Mouse (Mus musculus) kidney, postnatal 0 days (tissue): ENCODE measurements around the gene Klhl32. TPM values are rescaled to one million over a fixed set of nuclear protein-coding genes. Genes with fewer than 3 reads are reported as not detected.

Source experiments
- ATAC-seq: fragments of 200-750 bp; cut with Nextera tagmentation; replicated peaks from 2 replicates; pipeline ENCODE4 v1.8.0; 2017; ENCODE audit warnings: low read depth, moderate number of reproducible peaks, moderate TSS enrichment, moderate library complexity; ENCODE audit not compliant: low FRiP score
- DNase-seq: peaks from one replicate; pipeline ENCODE4 v3.0.0-alpha.2; 2016; ENCODE audit warnings: low spot score
- H3K27ac ChIP-seq: fragments of 300-500 bp; sonication (generic); 2 replicates; pipeline ENCODE4 v1.5.1; 2014; ENCODE audit warnings: mild to moderate bottlenecking
- H3K27me3 ChIP-seq: fragments of 300-500 bp; sonication (generic); 2 replicates; pipeline ENCODE4 v1.6.1; 2014; ENCODE audit warnings: low read length, mixed read lengths; ENCODE audit not compliant: insufficient read depth
- H3K36me3 ChIP-seq: fragments of 300-500 bp; sonication (generic); 2 replicates; pipeline ENCODE4 v1.6.1; 2014; ENCODE audit warnings: low read length, mixed read lengths; ENCODE audit not compliant: insufficient read depth
- H3K4me1 ChIP-seq: fragments of 300-500 bp; sonication (generic); replicated peaks from 2 replicates; pipeline ENCODE4 v1.6.1; 2014; ENCODE audit warnings: antibody characterized with exemption, low read length, mixed read lengths; ENCODE audit not compliant: insufficient read depth
- H3K4me2 ChIP-seq: fragments of 300-500 bp; sonication (generic); 2 replicates; pipeline ENCODE4 v1.6.1; 2014; ENCODE audit warnings: mild to moderate bottlenecking, low read length, moderate library complexity, mixed read lengths
- H3K4me3 ChIP-seq: fragments of 300-500 bp; sonication (generic); replicated peaks from 2 replicates; pipeline ENCODE4 v1.5.1; 2014; ENCODE audit warnings: low read depth, low read length
- H3K9ac ChIP-seq: fragments of 300-500 bp; sonication (generic); 2 replicates; pipeline ENCODE4 v1.6.1; 2014; ENCODE audit warnings: low read depth, low read length
- H3K9me3 ChIP-seq: fragments of 300-500 bp; sonication (generic); replicated peaks from 2 replicates; pipeline ENCODE4 v1.6.1; 2016; ENCODE audit warnings: low read length, inconsistent platforms, mixed read lengths
- CTCF ChIP-seq: IDR thresholded peaks from 2 replicates; pipeline ENCODE4 v1.5.1; 2016; ENCODE audit warnings: antibody characterized with exemption, low read depth, mild to moderate bottlenecking, moderate library complexity
- WGBS: fragments of 180-500 bp; shearing (Covaris S2); extraction: QIAGEN DNeasy Blood & Tissue Kit; methylation state at CpG from one replicate; pipeline ENCODE4 v1.1.7; 2014; 5-methylcytosine and 5-hydroxymethylcytosine counted together
- polyA plus RNA-seq: library from polyadenylated mRNA; unstranded; fragments of >200 nt; fragmentation: Nextera tagmentation; extraction: Ambion mirVana; gene quantifications from 2 replicates; pipeline ENCODE4 v1.2.1, GENCODE M21; 2015

Gene Klhl32
- polyA plus RNA-seq, 1 experiment from 2014 or later, result 2.4 TPM

- Histone ChIP-seq H3K4me2 (no peak overlapping the region), H3K9me3 (no peaks in the 10 kb centered on the region), H3K4me3 (no peak overlapping the region), H3K27me3 (no peaks in the 10 kb centered on the region), H3K36me3 (no peaks in the 10 kb centered on the region), H3K9ac (no peak overlapping the region), H3K27ac (no peak overlapping the region), H3K4me1 (no peaks in the 10 kb centered on the region)
- TF ChIP-seq CTCF, result no peak
- no peak for ATAC-seq
- 97% methylated on average over 2 of the region's 2 CpGs for WGBS
- DNase-seq, result no peak
Observed at GRCm38 (mm10) chr4:24609564-24609963, 241.4 kb downstream of the Klhl32 start.

- ATAC-seq (no peak), DNase-seq (no peak)
- H3K9ac ChIP-seq, result no peak overlapping the region
- H3K4me2 ChIP-seq, result no peak overlapping the region
- no peak for TF ChIP-seq CTCF
- H3K9me3 ChIP-seq, result no peaks in the 10 kb centered on the region
- H3K4me3 ChIP-seq, result no peak overlapping the region
- H3K4me1 ChIP-seq, result no peaks in the 10 kb centered on the region
- no peak overlapping the region for H3K27ac ChIP-seq
- H3K36me3 ChIP-seq, result no peaks in the 10 kb centered on the region
- no peaks in the 10 kb centered on the region for H3K27me3 ChIP-seq
- WGBS, result 60% methylated on average over 3 of the region's 3 CpGs
Observed at GRCm38 (mm10) chr4:24609085-24609484, 241.8 kb downstream of the Klhl32 start.

GRCm38 (mm10) chr4:24601711-24602110 is 249.2 kb downstream of the Klhl32 start:
- H3K36me3 ChIP-seq, result no peaks in the 10 kb centered on the region
- 94% methylated on average over 6 of the region's 6 CpGs for WGBS
- no peak for DNase-seq

GRCm38 (mm10) chr4:24598637-24599036 is 252.3 kb downstream of the Klhl32 start:
- Histone ChIP-seq H3K27me3 (no peaks in the 10 kb centered on the region), H3K9me3 (no peaks in the 10 kb centered on the region), H3K4me2 (no peak overlapping the region), H3K27ac (no peak overlapping the region), H3K36me3 (no peaks in the 10 kb centered on the region), H3K9ac (no peak overlapping the region), H3K4me1 (no peaks in the 10 kb centered on the region), H3K4me3 (no peak overlapping the region)
- no peak for DNase-seq
- ATAC-seq, result no peak
- WGBS, result 80% methylated on average over 1 of the region's 1 CpGs
- TF ChIP-seq CTCF, result no peak

More at GRCm38 (mm10) chr4:24601711-24602110, 249.2 kb downstream of the Klhl32 start:
- Histone ChIP-seq H3K4me2 (no peak overlapping the region), H3K4me1 (no peaks in the 10 kb centered on the region), H3K9me3 (no peaks in the 10 kb centered on the region), H3K4me3 (no peak overlapping the region), H3K27ac (no peak overlapping the region), H3K27me3 (no peaks in the 10 kb centered on the region), H3K9ac (no peak overlapping the region)
- TF ChIP-seq CTCF, result no peak
- ATAC-seq, result no peak

GRCm38 (mm10) chr4:24596942-24597611 is 253.8 kb downstream of the Klhl32 start:
- no peaks in the 10 kb centered on the region for H3K36me3 ChIP-seq
- TF ChIP-seq CTCF, result 0 out of 2 replicates have a peak, but pooled peaks have one; percentile 21
- H3K4me2 ChIP-seq, result no peak overlapping the region
- no peaks in the 10 kb centered on the region for H3K27me3 ChIP-seq
- H3K27ac ChIP-seq, result no peak overlapping the region
- no peak overlapping the region for H3K9ac ChIP-seq
- whole genome bisulfite sequencing, result 88% methylated on average over 6 of the region's 6 CpGs
- H3K9me3 ChIP-seq, result no peaks in the 10 kb centered on the region
- no peaks in the 10 kb centered on the region for H3K4me1 ChIP-seq
- no peak overlapping the region for H3K4me3 ChIP-seq
- no peak for ATAC-seq
- DNase-seq, result no peak

- H3K9me3 ChIP-seq, result no peaks in the 10 kb centered on the region
- no peak for DNase-seq
- H3K9ac ChIP-seq, result no peak overlapping the region
- no peak overlapping the region for H3K4me3 ChIP-seq
- H3K4me1 ChIP-seq, result no peaks in the 10 kb centered on the region
- H3K27ac ChIP-seq, result no peak overlapping the region
- H3K36me3 ChIP-seq, result no peaks in the 10 kb centered on the region
- no peak for TF ChIP-seq CTCF
- no peak overlapping the region for H3K4me2 ChIP-seq
- ATAC-seq, result no peak
- no peaks in the 10 kb centered on the region for H3K27me3 ChIP-seq
Observed at GRCm38 (mm10) chr4:24594824-24595223, 256.1 kb downstream of the Klhl32 start.

GRCm38 (mm10) chr4:24583997-24584396 is 266.9 kb downstream of the Klhl32 start:
- Histone ChIP-seq H3K9me3 (no peaks in the 10 kb centered on the region), H3K9ac (no peak overlapping the region), H3K27me3 (no peaks in the 10 kb centered on the region), H3K27ac (no peak overlapping the region), H3K4me1 (no peaks in the 10 kb centered on the region), H3K4me3 (no peak overlapping the region), H3K4me2 (no peak overlapping the region), H3K36me3 (no peaks in the 10 kb centered on the region)
- DNase-seq (no peak), ATAC-seq (no peak)
- 94% methylated on average over 3 of the region's 3 CpGs for WGBS
- TF ChIP-seq CTCF, result no peak
